Mouse (Mus musculus) thymus, adult 18-20 months (tissue): Measurements from ENCODE around the gene Ei24.

ENCODE experiments used
- DNase-seq, 2 experiments: peaks; one replicate each; pipeline ENCODE4 v3.0.0; 2022; ENCODE audit warnings: mixed read lengths in 2 of 2

Ei24 gene

GRCm38 (mm10) chr9:36792191-36792590 is 5.0 kb downstream of the Ei24 start:
- no peak for DNase-seq

GRCm38 (mm10) chr9:36783921-36784320 is 13.3 kb downstream of the Ei24 start:
- no peak for DNase-seq

GRCm38 (mm10) chr9:36769048-36769413 is 28.2 kb downstream of the Ei24 start:
- DNase-seq, result no peak

- DNase-seq, result peak; percentile 33 to 34
Measured at GRCm38 (mm10) chr9:36768156-36769047, 28.8 kb downstream of the Ei24 start.

- DNase-seq, result peak; percentile 96 to 99
Measured at GRCm38 (mm10) chr9:36767203-36768143, 29.7 kb downstream of the Ei24 start, which contains the start of gene Stt3a. Gene Stt3a (minus strand): TSS chr9:36767679.

- no peak for DNase-seq
Measured at GRCm38 (mm10) chr9:36764378-36764777, 32.8 kb downstream of the Ei24 start.
